Mouse (Mus musculus) kidney, embryonic 16.5 days (tissue): Measurements from ENCODE around the gene Chchd1. TPM values are rescaled to one million over a fixed set of nuclear protein-coding genes. Genes with fewer than 3 reads are reported as not detected.
A peak's percentile ranks its signal among the peaks of the same experiment; 100 is the strongest.

Experiments
- ATAC-seq: fragments of 200-750 bp; cut with Nextera tagmentation; 2 replicates; pipeline ENCODE4 v1.8.0; 2017; ENCODE audit warnings: moderate TSS enrichment; ENCODE audit not compliant: low FRiP score, low TSS enrichment
- H3K27ac ChIP-seq: fragments of 300-500 bp; sonication (generic); 2 replicates; pipeline ENCODE4 v1.5.1; 2014; ENCODE audit warnings: low read length
- H3K27me3 ChIP-seq: fragments of 300-500 bp; sonication (generic); 2 replicates; pipeline ENCODE4 v1.6.1; 2014; ENCODE audit warnings: low read length, control low read depth, mixed read lengths; ENCODE audit not compliant: insufficient read depth
- H3K36me3 ChIP-seq: fragments of 300-500 bp; sonication (generic); 2 replicates; pipeline ENCODE4 v1.6.1; 2014; ENCODE audit warnings: low read length, control low read depth, mixed read lengths; ENCODE audit not compliant: insufficient read depth
- H3K4me1 ChIP-seq: fragments of 300-500 bp; sonication (generic); 2 replicates; pipeline ENCODE4 v1.6.1; 2014; ENCODE audit warnings: low read length, control low read depth, mixed read lengths; ENCODE audit not compliant: insufficient read depth
- H3K4me2 ChIP-seq: fragments of 300-500 bp; sonication (generic); replicated peaks from 2 replicates; pipeline ENCODE4 v1.6.1; 2014; ENCODE audit warnings: low read depth, low read length
- H3K4me3 ChIP-seq: fragments of 300-500 bp; sonication (generic); 2 replicates; pipeline ENCODE4 v1.5.1; 2014; ENCODE audit warnings: mild to moderate bottlenecking, low read length
- H3K9ac ChIP-seq: fragments of 300-500 bp; sonication (generic); replicated peaks from 2 replicates; pipeline ENCODE4 v1.6.1; 2014; ENCODE audit warnings: low read length
- H3K9me3 ChIP-seq: fragments of 300-500 bp; sonication (generic); 2 replicates; pipeline ENCODE4 v1.6.1; 2016; ENCODE audit warnings: low read length, control low read depth
- WGBS: fragments of 180-500 bp; shearing (Covaris S2); extraction: QIAGEN DNeasy Blood & Tissue Kit; methylation state at CpG from one replicate; pipeline ENCODE4 v1.1.7; 2014; 5-methylcytosine and 5-hydroxymethylcytosine counted together
- polyA plus RNA-seq: library from polyadenylated mRNA; unstranded; fragments of >200 nt; fragmentation: Nextera tagmentation; extraction: Ambion mirVana; gene quantifications from 2 replicates; pipeline ENCODE4 v1.2.1, GENCODE M21; 2015

Chchd1 gene
- polyA plus RNA-seq, 1 experiment from 2014 or later: 161 TPM

- no peak overlapping the region for H3K4me3 ChIP-seq
- H3K36me3 ChIP-seq: no peaks in the 10 kb centered on the region
- 92% methylated on average over 3 of the region's 3 CpGs for WGBS
- H3K4me2 ChIP-seq: no peak overlapping the region
- no peak overlapping the region for H3K9ac ChIP-seq
- H3K27me3 ChIP-seq: no peaks in the 10 kb centered on the region
- no peak for ATAC-seq
- no peak overlapping the region for H3K27ac ChIP-seq
- H3K9me3 ChIP-seq: no peaks in the 10 kb centered on the region
- peaks cover 13% of the 10 kb centered on the region for H3K4me1 ChIP-seq
Measured at GRCm38 (mm10) chr14:20662740-20663139, 40.1 kb upstream of the Chchd1 start.

GRCm38 (mm10) chr14:20663601-20664000 lies 39.2 kb upstream of the Chchd1 start:
- Histone ChIP-seq H3K9ac (no peak overlapping the region), H3K4me3 (no peak overlapping the region), H3K4me1 (peaks cover 13% of the 10 kb centered on the region), H3K36me3 (no peaks in the 10 kb centered on the region), H3K27me3 (no peaks in the 10 kb centered on the region; the same call in 1 of the 2 replicates), H3K4me2 (no peak overlapping the region), H3K9me3 (no peaks in the 10 kb centered on the region), H3K27ac (no peak overlapping the region)
- WGBS: 62% methylated on average over 2 of the region's 2 CpGs
- ATAC-seq: no peak

GRCm38 (mm10) chr14:20664436-20664835 lies 38.4 kb upstream of the Chchd1 start:
- Histone ChIP-seq H3K9me3 (no peaks in the 10 kb centered on the region), H3K36me3 (no peaks in the 10 kb centered on the region), H3K9ac (no peak overlapping the region), H3K27me3 (no peaks in the 10 kb centered on the region; the same call in 1 of the 2 replicates), H3K27ac (no peak overlapping the region), H3K4me3 (no peak overlapping the region), H3K4me1 (peaks cover 13% of the 10 kb centered on the region), H3K4me2 (no peak overlapping the region)
- no peak for ATAC-seq
- 54% methylated on average over 3 of the region's 3 CpGs for WGBS

GRCm38 (mm10) chr14:20667469-20667868 lies 35.3 kb upstream of the Chchd1 start:
- Histone ChIP-seq H3K4me1 (0 out of 2 replicates have a peak, but pooled peaks cover 4% of the 10 kb centered on the region), H3K9me3 (no peaks in the 10 kb centered on the region), H3K27me3 (no peaks in the 10 kb centered on the region; the same call in 1 of the 2 replicates), H3K4me2 (no peak overlapping the region), H3K36me3 (no peaks in the 10 kb centered on the region), H3K27ac (no peak overlapping the region), H3K9ac (no peak overlapping the region), H3K4me3 (no peak overlapping the region)
- WGBS: 67% methylated on average over 1 of the region's 1 CpGs
- ATAC-seq: no peak

GRCm38 (mm10) chr14:20668154-20668810 lies 34.5 kb upstream of the Chchd1 start, which contains the start of gene Synpo2l:
TSS of gene Synpo2l (minus strand) at chr14:20668354.
- no peak within 1 kb of the TSS for H3K4me3 ChIP-seq
- 80% methylated on average over 8 of the region's 8 CpGs for WGBS
- no peak for ATAC-seq

GRCm38 (mm10) chr14:20672990-20673389 lies 29.8 kb upstream of the Chchd1 start:
- no peak overlapping the region for H3K27ac ChIP-seq
- WGBS: 89% methylated on average over 2 of the region's 2 CpGs
- H3K9me3 ChIP-seq: no peaks in the 10 kb centered on the region
- H3K27me3 ChIP-seq: no peaks in the 10 kb centered on the region; the same call in 1 of the 2 replicates
- peaks cover 21% of the 10 kb centered on the region for H3K36me3 ChIP-seq
- H3K4me2 ChIP-seq: 0 out of 2 replicates have a peak overlapping the region, but pooled peaks have one; percentile 77
- H3K4me3 ChIP-seq: no peak overlapping the region
- ATAC-seq: no peak
- H3K4me1 ChIP-seq: peaks cover 9% of the 10 kb centered on the region; the same call in 1 of the 2 replicates
- H3K9ac ChIP-seq: no peak overlapping the region

More at GRCm38 (mm10) chr14:20668154-20668810, 34.5 kb upstream of the Chchd1 start, which contains the start of gene Synpo2l:
- 0 out of 2 replicates have a peak within 1 kb of the TSS, but pooled peaks have one; percentile 16 for H3K9ac ChIP-seq
- no peak within 1 kb of the TSS for H3K4me2 ChIP-seq
- H3K36me3 ChIP-seq: no peaks in the 10 kb centered on the region
- no peaks in the 10 kb centered on the region; the same call in 1 of the 2 replicates for H3K27me3 ChIP-seq
- H3K4me1 ChIP-seq: 0 out of 2 replicates have a peak, but pooled peaks cover 4% of the 10 kb centered on the region
- no peak within 1 kb of the TSS for H3K27ac ChIP-seq
- no peaks in the 10 kb centered on the region for H3K9me3 ChIP-seq

- no peaks in the 10 kb centered on the region; the same call in 1 of the 2 replicates for H3K27me3 ChIP-seq
- H3K36me3 ChIP-seq: peaks cover 28% of the 10 kb centered on the region
- peak; percentile 47 for ATAC-seq
- H3K9me3 ChIP-seq: no peaks in the 10 kb centered on the region
- peak overlapping the region; percentile 87 for H3K4me3 ChIP-seq
- peak overlapping the region; percentile 77 for H3K4me2 ChIP-seq
- 11% methylated on average over 13 of the region's 13 CpGs for WGBS
- peak overlapping the region; percentile 70 for H3K9ac ChIP-seq
- peaks cover 9% of the 10 kb centered on the region; the same call in 1 of the 2 replicates for H3K4me1 ChIP-seq
- H3K27ac ChIP-seq: peak overlapping the region; percentile 97
Measured at GRCm38 (mm10) chr14:20673735-20674063, 29.1 kb upstream of the Chchd1 start.

- no peaks in the 10 kb centered on the region; the same call in 1 of the 2 replicates for H3K27me3 ChIP-seq
- peak within 1 kb of the TSS; percentile 87 for H3K4me3 ChIP-seq
- H3K27ac ChIP-seq: peak within 1 kb of the TSS; percentile 97
- H3K4me1 ChIP-seq: peaks cover 9% of the 10 kb centered on the region; the same call in 1 of the 2 replicates
- peak; percentile 96 for ATAC-seq
- peak within 1 kb of the TSS; percentile 77 for H3K4me2 ChIP-seq
- H3K9me3 ChIP-seq: no peaks in the 10 kb centered on the region
- H3K36me3 ChIP-seq: peaks cover 34% of the 10 kb centered on the region
- WGBS: 2% methylated on average over 43 of the region's 43 CpGs
- peak within 1 kb of the TSS; percentile 93 for H3K9ac ChIP-seq
Measured at GRCm38 (mm10) chr14:20674064-20674833, 28.6 kb upstream of the Chchd1 start, which contains the start of gene Sec24c. TSS of gene Sec24c (plus strand) at chr14:20674308.

- Histone ChIP-seq H3K4me2 (no peak overlapping the region), H3K4me1 (peaks cover 9% of the 10 kb centered on the region; the same call in 1 of the 2 replicates), H3K4me3 (no peak overlapping the region), H3K36me3 (peaks cover 68% of the 10 kb centered on the region), H3K9ac (no peak overlapping the region), H3K9me3 (no peaks in the 10 kb centered on the region), H3K27me3 (no peaks in the 10 kb centered on the region), H3K27ac (no peak overlapping the region)
- 97% methylated on average over 4 of the region's 4 CpGs for WGBS
- no peak for ATAC-seq
Measured at GRCm38 (mm10) chr14:20677906-20678305, 24.9 kb upstream of the Chchd1 start.
